Mouse (Mus musculus) limb, embryonic 11.5 days (tissue): ENCODE measurements at regions not wholly inside any gene's neighbourhood (a gene's known extent, or its start where the extent isn't known, plus 50 kb on each side); places are given as distances from the start of the nearest gene placed in this dataset.
A peak's percentile ranks its signal among the peaks of the same experiment; 100 is the strongest.
"Not testable (repeated sequence)": the region's sequence is repeated elsewhere in the genome, so short reads cannot be mapped to it uniquely, and the experiment has no call there.

Experiments used
- ATAC-seq: fragments of 200-750 bp; cut with Nextera tagmentation; 2 replicates; pipeline ENCODE4 v1.8.0; 2017; ENCODE audit warnings: low read depth; ENCODE audit not compliant: insufficient number of reproducible peaks, low FRiP score, low TSS enrichment
- DNase-seq: peaks from one replicate; pipeline ENCODE4 v3.0.0-alpha.2; 2015; ENCODE audit warnings: low spot score
- H3K27ac ChIP-seq: fragments of 300-500 bp; sonication (generic); replicated peaks from 2 replicates; pipeline ENCODE4 v1.5.1; 2014; ENCODE audit warnings: low read depth, mild to moderate bottlenecking, low read length
- H3K27me3 ChIP-seq: fragments of 300-500 bp; sonication (generic); 2 replicates; pipeline ENCODE4 v1.6.1; 2014; ENCODE audit warnings: mild to moderate bottlenecking, low read length, mixed read lengths; ENCODE audit not compliant: control insufficient read depth, insufficient read depth
- H3K36me3 ChIP-seq: fragments of 300-500 bp; sonication (generic); 2 replicates; pipeline ENCODE4 v1.6.1; 2014; ENCODE audit warnings: mild to moderate bottlenecking, low read length, moderate library complexity, mixed read lengths; ENCODE audit not compliant: control insufficient read depth, insufficient read depth
- H3K4me1 ChIP-seq: fragments of 300-500 bp; sonication (generic); 2 replicates; pipeline ENCODE4 v1.6.1; 2014; ENCODE audit warnings: low read length, mixed read lengths; ENCODE audit not compliant: control insufficient read depth, insufficient read depth
- H3K4me2 ChIP-seq: fragments of 300-500 bp; sonication (generic); 2 replicates; pipeline ENCODE4 v1.6.1; 2014; ENCODE audit warnings: low read depth, mild to moderate bottlenecking, moderate library complexity; ENCODE audit not compliant: severe bottlenecking
- H3K4me3 ChIP-seq: fragments of 300-500 bp; sonication (generic); 2 replicates; pipeline ENCODE4 v1.5.1; 2014; ENCODE audit warnings: low read depth, low read length
- H3K9ac ChIP-seq: fragments of 300-500 bp; sonication (generic); 2 replicates; pipeline ENCODE4 v1.6.1; 2014; ENCODE audit warnings: mild to moderate bottlenecking, low read length
- H3K9me3 ChIP-seq: fragments of 300-500 bp; sonication (generic); 2 replicates; pipeline ENCODE4 v1.6.1; 2016; ENCODE audit warnings: low read length; ENCODE audit not compliant: control insufficient read depth
- WGBS: fragments of 180-500 bp; shearing (Covaris S2); extraction: QIAGEN DNeasy Blood & Tissue Kit; methylation state at CpG from one replicate; pipeline ENCODE4 v1.1.7; 2014; 5-methylcytosine and 5-hydroxymethylcytosine counted together

DNA sequence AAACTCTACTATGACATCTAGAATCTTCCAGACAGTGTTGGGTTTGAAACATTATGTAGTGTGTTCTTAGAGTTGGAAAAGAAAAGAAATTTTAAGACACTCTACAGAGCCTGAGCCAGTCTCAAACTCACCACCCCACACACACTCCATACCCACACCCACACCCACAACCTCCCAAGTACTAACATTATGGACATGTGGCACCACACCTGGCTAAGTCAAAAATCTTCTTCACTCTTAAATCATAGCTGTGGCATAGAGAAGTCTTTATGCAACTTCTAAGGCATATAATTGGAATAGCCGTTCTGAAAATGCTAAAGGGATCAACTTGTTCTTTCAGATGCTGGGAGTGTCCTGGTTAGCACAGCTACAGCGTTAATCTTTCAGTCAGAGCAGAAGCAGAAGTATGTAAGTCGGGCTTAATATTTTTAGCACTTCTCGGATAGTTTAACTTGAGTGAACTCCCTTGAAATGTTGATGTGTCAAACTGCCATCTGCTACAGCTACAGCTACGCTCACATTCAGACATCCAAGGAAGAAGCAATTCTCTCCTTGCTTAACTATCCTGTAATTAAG is 68.6 kb upstream of the Creb1 start:
- H3K4me2 ChIP-seq = no peak overlapping the region
- H3K9ac ChIP-seq = no peak overlapping the region
- no peaks in the 10 kb centered on the region for H3K9me3 ChIP-seq
- no peak for ATAC-seq
- H3K4me3 ChIP-seq = no peak overlapping the region
- no peaks in the 10 kb centered on the region for H3K4me1 ChIP-seq
- H3K27ac ChIP-seq = no peak overlapping the region
- 77% methylated on average over 5 of the region's 5 CpGs for WGBS
- no peak for DNase-seq
- no peaks in the 10 kb centered on the region for H3K36me3 ChIP-seq
- no peaks in the 10 kb centered on the region for H3K27me3 ChIP-seq

DNA sequence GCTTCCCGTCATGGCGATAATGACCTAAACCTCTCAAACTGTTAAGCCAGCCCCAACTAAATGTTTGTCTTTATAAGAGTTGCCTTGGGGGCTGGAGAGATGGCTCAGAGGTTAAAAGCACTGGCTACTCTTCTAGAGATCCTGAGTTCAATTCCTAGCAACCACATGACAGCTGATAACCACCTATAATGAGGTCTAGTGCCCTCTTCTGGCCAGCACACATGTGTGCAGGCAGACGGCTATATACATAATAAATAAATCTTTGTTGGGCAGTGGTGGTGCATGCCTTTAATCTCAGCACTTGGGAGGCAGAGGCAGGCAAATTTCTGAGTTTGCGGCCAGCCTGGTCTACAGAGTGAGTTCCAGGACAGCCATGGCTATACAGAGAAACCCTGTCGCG is 70.8 kb upstream of the Creb1 start:
- DNase-seq, H3K9ac ChIP-seq, ATAC-seq, H3K4me1 ChIP-seq, H3K27me3 ChIP-seq, H3K4me2 ChIP-seq, H3K4me3 ChIP-seq, H3K27ac ChIP-seq, H3K36me3 ChIP-seq, H3K9me3 ChIP-seq: not testable (repeated sequence)
- 92% methylated on average over 6 of the region's 6 CpGs for WGBS

DNA sequence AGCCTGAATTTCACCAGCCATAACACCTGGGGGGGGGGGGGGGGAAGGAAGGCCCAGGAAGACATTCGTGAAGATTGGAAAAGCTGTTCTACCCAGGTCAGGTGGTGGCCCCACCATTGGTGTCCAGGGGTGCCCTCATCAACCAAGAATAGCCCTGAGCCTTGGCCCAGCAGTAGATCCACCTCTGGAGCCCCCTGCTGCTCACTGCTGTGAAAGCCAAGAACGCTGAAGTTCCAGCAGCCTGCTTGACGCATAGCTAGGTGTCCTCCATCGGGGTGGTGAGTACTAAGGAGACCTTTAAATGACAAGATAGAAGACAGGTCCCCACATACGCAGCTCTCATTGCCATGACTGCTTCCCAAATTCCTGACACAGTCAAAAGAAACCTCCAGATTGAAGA is 74.6 kb upstream of the Creb1 start:
- ATAC-seq = no peak
- H3K4me2 ChIP-seq = no peak overlapping the region
- no peak overlapping the region for H3K9ac ChIP-seq
- no peaks in the 10 kb centered on the region for H3K4me1 ChIP-seq
- no peak overlapping the region for H3K27ac ChIP-seq
- no peaks in the 10 kb centered on the region for H3K9me3 ChIP-seq
- no peak overlapping the region for H3K4me3 ChIP-seq
- H3K27me3 ChIP-seq = no peaks in the 10 kb centered on the region
- no peak for DNase-seq
- H3K36me3 ChIP-seq = no peaks in the 10 kb centered on the region
- WGBS = 84% methylated on average over 5 of the region's 5 CpGs

DNA sequence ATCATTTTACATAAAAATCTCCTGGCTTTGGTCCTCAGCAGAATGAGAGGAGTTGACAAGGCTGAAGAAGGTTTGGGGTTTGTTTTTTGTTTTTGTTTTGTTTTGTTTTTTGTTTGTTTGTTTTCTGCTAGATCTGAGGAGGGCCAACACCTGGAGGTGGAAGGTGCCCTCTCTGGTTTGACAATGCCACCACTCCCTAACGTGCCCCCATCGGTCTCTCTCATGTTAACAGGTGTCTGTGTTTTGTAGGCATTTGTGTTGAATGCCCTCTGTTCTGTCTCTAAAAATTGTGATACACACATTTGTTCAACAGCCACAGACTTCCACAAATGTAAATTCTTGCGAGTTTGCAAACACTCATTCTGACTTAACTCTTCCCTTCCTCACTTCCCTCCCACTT is 83.3 kb upstream of the Creb1 start:
- Histone ChIP-seq H3K4me2 (no peak overlapping the region), H3K27ac (no peak overlapping the region), H3K36me3 (no peaks in the 10 kb centered on the region), H3K4me1 (peaks cover 6% of the 10 kb centered on the region; the same call in 1 of the 2 replicates), H3K27me3 (no peaks in the 10 kb centered on the region), H3K9me3 (no peaks in the 10 kb centered on the region), H3K4me3 (no peak overlapping the region), H3K9ac (no peak overlapping the region)
- ATAC-seq (no peak), DNase-seq (no peak)
- WGBS = 76% methylated on average over 3 of the region's 3 CpGs

DNA sequence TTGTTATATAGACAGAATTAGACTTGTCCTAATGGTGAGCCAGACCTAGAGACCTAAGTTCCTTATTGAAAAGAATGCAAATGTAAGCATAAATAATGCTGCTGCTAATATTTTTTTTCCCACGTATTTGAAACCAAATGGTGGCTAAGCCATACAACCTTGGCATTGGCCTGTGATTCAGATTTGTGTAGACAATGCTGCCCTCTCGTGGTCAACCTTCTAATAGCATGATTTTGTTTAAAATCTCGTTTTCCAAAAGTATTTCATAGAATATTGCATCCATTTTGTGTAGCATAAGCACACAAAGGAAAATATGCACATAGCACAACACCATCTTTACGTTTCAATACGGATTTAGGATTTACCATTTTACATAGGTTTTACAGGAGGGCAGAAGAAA is 84.4 kb upstream of the Creb1 start:
- Histone ChIP-seq H3K27me3 (no peaks in the 10 kb centered on the region), H3K4me3 (no peak overlapping the region), H3K27ac (no peak overlapping the region), H3K4me2 (no peak overlapping the region), H3K36me3 (no peaks in the 10 kb centered on the region), H3K9me3 (no peaks in the 10 kb centered on the region), H3K9ac (no peak overlapping the region), H3K4me1 (peaks cover 6% of the 10 kb centered on the region; the same call in 1 of the 2 replicates)
- ATAC-seq (no peak), DNase-seq (peak; percentile 82)
- 2% methylated on average over 5 of the region's 5 CpGs for WGBS

DNA sequence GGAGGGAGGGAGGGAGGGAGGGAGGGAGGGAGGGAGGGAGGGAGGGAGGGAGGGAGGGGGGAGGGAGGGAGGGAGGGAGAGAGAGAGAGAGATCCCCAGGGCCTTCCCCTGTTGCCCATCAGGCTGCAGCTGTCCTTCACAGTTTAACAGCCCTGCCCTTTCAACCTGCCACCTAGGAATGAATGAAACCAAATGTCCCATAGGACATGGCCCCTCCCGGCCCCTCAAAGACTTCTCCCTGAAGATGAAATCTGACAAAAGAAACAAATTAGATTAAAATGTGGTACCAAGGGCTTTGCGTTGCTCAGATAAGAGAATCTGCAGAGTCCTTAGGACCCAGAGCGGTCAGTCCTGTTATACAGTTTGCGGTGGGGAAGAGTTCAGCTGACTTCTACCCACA is 86.0 kb upstream of the Creb1 start:
- Histone ChIP-seq H3K27me3 (no peaks in the 10 kb centered on the region), H3K9ac (no peak overlapping the region), H3K4me1 (peaks cover 6% of the 10 kb centered on the region; the same call in 1 of the 2 replicates), H3K9me3 (no peaks in the 10 kb centered on the region), H3K4me2 (no peak overlapping the region), H3K27ac (no peak overlapping the region), H3K36me3 (no peaks in the 10 kb centered on the region), H3K4me3 (no peak overlapping the region)
- ATAC-seq (no peak), DNase-seq (no peak)
- WGBS = 66% methylated on average over 4 of the region's 4 CpGs

DNA sequence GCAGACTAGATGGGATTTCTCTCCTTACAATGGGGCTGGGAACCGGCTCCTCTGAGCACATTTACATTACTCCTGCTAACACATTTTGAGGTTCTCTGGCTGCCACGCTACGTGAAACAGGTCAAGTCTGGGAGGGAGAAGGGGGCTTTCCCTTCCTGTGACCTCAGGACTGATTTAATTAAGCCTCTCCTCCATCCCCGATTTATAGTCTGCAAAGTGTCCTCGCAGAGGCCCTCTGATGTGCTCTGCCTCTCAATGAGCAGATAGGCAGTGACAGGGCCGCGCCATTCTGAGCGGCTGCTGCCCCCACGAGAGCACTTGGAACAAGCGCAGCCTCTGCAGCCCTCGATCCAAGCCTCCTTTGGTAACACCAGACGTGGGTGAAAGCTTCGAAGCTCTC is 86.5 kb upstream of the Creb1 start:
- ATAC-seq = no peak
- peak; percentile 82 for DNase-seq
- Histone ChIP-seq H3K36me3 (no peaks in the 10 kb centered on the region), H3K9me3 (no peaks in the 10 kb centered on the region), H3K4me1 (peaks cover 6% of the 10 kb centered on the region; the same call in 1 of the 2 replicates), H3K9ac (no peak overlapping the region), H3K27me3 (no peaks in the 10 kb centered on the region), H3K4me2 (no peak overlapping the region), H3K4me3 (no peak overlapping the region), H3K27ac (no peak overlapping the region)
- WGBS = 3% methylated on average over 13 of the region's 13 CpGs

DNA sequence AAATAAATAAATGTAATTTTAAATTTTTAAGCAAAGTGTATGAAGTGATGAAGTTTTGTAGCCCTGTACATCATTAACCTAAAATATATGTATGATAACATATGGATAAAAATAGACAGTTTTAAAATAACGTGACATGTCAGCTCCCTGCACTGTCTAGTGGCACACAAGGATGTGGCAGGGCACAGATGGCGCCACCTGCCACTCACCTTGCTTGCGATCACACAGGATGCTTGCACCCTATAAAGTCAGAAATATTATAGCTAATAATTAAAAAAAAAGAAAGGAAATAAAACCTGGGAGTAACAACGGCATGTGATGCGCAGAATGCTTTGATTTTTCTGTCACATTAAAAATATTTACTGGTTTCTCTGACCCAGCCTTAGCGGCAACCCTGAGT is 89.0 kb upstream of the Creb1 start:
- Histone ChIP-seq H3K9me3 (no peaks in the 10 kb centered on the region), H3K4me1 (0 out of 2 replicates have a peak, but pooled peaks cover 2% of the 10 kb centered on the region), H3K4me3 (no peak overlapping the region), H3K36me3 (no peaks in the 10 kb centered on the region), H3K9ac (no peak overlapping the region), H3K4me2 (no peak overlapping the region), H3K27ac (no peak overlapping the region), H3K27me3 (no peaks in the 10 kb centered on the region)
- DNase-seq (no peak), ATAC-seq (no peak)
- 90% methylated on average over 6 of the region's 6 CpGs for WGBS

DNA sequence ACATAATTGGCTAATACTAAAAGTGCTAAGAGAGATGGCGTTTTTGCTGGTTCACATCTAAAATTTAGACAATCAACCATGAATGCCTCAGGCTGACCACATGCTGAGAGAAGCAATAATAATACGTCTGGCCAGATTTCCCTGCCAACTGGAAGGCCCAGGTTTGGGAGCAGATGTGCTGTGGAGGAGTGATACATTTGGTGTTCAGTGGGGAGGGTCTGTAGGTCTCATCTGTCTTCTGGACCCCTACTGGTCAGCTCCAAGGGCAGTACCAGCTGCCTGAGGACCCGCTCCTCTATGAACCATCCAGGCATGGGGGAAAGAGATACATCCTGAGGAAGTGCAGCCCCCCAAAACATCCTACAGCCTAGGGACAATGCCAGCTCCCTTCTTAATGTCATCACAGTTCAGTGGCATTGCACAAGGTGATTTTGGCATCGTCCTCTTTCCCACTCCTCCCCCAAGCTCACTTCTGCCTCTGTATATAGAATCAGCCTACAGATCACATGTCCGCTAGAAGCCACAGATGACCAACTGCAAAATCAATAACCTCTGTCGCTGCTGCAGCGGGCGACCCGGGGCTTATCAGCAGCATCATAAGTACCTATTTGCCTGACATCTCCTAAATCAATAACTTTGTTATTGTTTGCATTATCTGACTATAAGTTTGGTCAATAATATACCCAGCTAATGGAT is 90.1 kb upstream of the Creb1 start:
- Histone ChIP-seq H3K4me3 (no peak overlapping the region), H3K27ac (no peak overlapping the region), H3K4me2 (no peak overlapping the region), H3K9ac (no peak overlapping the region), H3K4me1 (no peaks in the 10 kb centered on the region), H3K9me3 (no peaks in the 10 kb centered on the region), H3K36me3 (no peaks in the 10 kb centered on the region), H3K27me3 (no peaks in the 10 kb centered on the region)
- ATAC-seq (no peak), DNase-seq (no peak)
- WGBS = 74% methylated on average over 9 of the region's 9 CpGs
